Mouse (Mus musculus) spleen, adult 2 months (tissue): ENCODE results near the gene Btbd16. TPM values are rescaled to one million over a fixed set of nuclear protein-coding genes. Genes with fewer than 3 reads are reported as not detected.

ENCODE experiments used
- DNase-seq, 2 experiments: peaks; one replicate each; pipeline versions ENCODE4 v3.0.0 to v3.0.0-alpha.2; 2012 to 2021; ENCODE audit warnings: low spot score in 2 of 2, low read depth in 1 of 2
- H3K27ac ChIP-seq: fragments of 200-500 bp; 2 replicates; pipeline ENCODE4 v1.5.1; 2012; ENCODE audit warnings: low read length, inconsistent platforms; ENCODE audit not compliant: insufficient read depth
- H3K27me3 ChIP-seq: fragments of 200-500 bp; 2 replicates; pipeline ENCODE4 v1.6.1; 2012; ENCODE audit warnings: mild to moderate bottlenecking, moderate library complexity, low read length, inconsistent platforms; ENCODE audit not compliant: control insufficient read depth, insufficient read depth
- H3K36me3 ChIP-seq: fragments of 200-500 bp; 2 replicates; pipeline ENCODE4 v1.6.1; 2012; ENCODE audit warnings: mild to moderate bottlenecking, low read length, inconsistent platforms; ENCODE audit not compliant: control insufficient read depth, insufficient read depth
- H3K4me1 ChIP-seq: fragments of 200-500 bp; 2 replicates; pipeline ENCODE4 v1.6.1; 2011; ENCODE audit warnings: inconsistent platforms; ENCODE audit not compliant: control insufficient read depth, insufficient read depth, insufficient read length
- H3K4me3 ChIP-seq: fragments of 200-500 bp; 2 replicates; pipeline ENCODE4 v1.5.1; 2011; ENCODE audit warnings: mild to moderate bottlenecking, inconsistent platforms; ENCODE audit not compliant: insufficient read depth, insufficient read length; ENCODE audit errors: extremely low read depth
- CTCF ChIP-seq: fragments of 200-500 bp; IDR thresholded peaks from 2 replicates; pipeline ENCODE4 v1.5.1; 2011; ENCODE audit warnings: mild to moderate bottlenecking, inconsistent platforms; ENCODE audit not compliant: insufficient read depth, insufficient read length, insufficient replicate concordance; ENCODE audit errors: extremely low read depth
- POLR2A ChIP-seq: fragments of 200-500 bp; IDR thresholded peaks from 2 replicates; pipeline ENCODE4 v1.6.1; 2011; ENCODE audit warnings: low read depth, low read length, inconsistent platforms
- WGBS: fragments of 180-500 bp; shearing (Covaris S2); methylation state at CpG from one replicate; pipeline ENCODE4 v1.1.7; 2018; 5-methylcytosine and 5-hydroxymethylcytosine counted together
- polyA plus RNA-seq: library from polyadenylated mRNA; depleted of rRNA; stranded (reverse); fragments of >200 nt; gene quantifications from 2 replicates; pipeline ENCODE4 v1.2.3, GENCODE M21; 2012

Gene Btbd16
- polyA plus RNA-seq, 1 experiment: 0.20 TPM

DNA sequence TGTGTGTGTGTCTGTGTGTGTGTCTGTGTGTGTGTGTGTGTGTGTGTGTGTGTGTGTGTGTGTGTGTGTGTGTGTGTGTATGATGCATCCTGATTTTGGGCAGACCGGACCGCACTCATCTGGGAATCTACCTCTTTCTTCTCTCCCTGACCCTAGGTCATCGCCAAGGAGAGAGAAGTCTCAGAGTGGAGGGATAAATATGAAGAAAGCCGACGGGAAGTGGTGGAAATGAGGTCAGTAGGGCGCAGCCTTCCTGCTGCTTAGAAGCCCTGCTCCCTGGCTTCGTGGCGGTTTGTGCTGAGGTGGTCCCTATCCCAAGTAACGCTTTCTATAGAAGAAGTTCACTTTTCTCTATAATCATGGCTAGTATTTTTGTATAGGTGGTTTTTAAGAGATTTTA is 22.2 kb upstream of the Btbd16 start:
- H3K4me1 ChIP-seq: no peaks in the 10 kb centered on the region
- H3K36me3 ChIP-seq: no peaks in the 10 kb centered on the region
- H3K27ac ChIP-seq: no peak overlapping the region
- no peak for DNase-seq
- no peaks in the 10 kb centered on the region for H3K27me3 ChIP-seq
- WGBS: 87% methylated on average over 9 of the region's 9 CpGs
- TF ChIP-seq CTCF (no peak), POLR2A (no peak)
- H3K4me3 ChIP-seq: no peak overlapping the region

DNA sequence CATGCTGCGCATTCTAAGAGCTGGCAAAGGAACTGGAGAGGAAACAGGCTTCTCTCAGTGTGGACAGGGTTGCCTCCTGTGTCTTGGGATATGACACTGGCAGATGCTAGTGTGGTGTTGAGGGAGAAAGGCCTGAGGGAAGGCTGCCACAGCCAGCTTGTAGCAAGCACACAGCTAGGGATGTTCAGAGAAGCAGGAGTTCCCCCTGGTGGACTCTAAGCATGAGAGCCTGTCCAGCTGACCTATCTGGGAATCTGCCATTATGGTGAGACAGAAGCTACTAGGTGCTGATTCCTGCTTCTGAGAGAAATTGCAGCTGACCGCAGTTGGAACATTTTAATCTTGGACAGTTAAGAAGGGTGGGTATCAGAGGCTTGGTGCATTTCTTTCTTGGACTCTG is 19.1 kb upstream of the Btbd16 start:
- Histone ChIP-seq H3K27me3 (no peaks in the 10 kb centered on the region), H3K4me1 (no peaks in the 10 kb centered on the region), H3K27ac (no peak overlapping the region), H3K36me3 (no peaks in the 10 kb centered on the region), H3K4me3 (no peak overlapping the region)
- no peak for TF ChIP-seq CTCF
- no peak for TF ChIP-seq POLR2A
- no peak for DNase-seq
- 96% methylated on average over 2 of the region's 2 CpGs for WGBS

DNA sequence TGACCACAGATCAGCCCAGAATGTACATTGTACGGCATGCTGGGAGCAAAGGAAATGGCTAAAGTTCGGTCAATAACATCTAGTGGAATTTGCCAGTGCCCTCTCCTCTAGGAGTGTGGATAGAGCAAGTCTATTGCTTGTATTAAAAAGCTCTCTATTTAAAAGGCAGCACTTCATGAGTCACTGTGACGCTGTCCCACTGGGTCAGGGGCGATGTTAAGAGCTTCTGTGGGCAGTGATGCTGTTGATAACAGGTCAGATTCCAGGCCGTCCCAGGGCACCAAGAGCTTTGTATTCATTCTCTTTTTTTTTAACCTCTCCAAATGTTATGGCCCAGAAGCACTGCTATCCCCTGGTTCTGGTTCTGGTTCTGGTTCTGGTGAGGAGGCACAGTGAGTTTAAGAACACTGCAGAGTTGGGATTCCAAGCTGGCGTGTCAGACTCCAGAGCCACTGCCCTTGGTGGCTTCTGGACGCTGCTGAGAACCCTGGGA is 17.5 kb upstream of the Btbd16 start:
- Histone ChIP-seq H3K27ac (no peak overlapping the region), H3K27me3 (no peaks in the 10 kb centered on the region), H3K4me1 (no peaks in the 10 kb centered on the region), H3K4me3 (no peak overlapping the region), H3K36me3 (no peaks in the 10 kb centered on the region)
- 78% methylated on average over 7 of the region's 7 CpGs for WGBS
- no peak for TF ChIP-seq POLR2A
- TF ChIP-seq CTCF: no peak
- no peak for DNase-seq

DNA sequence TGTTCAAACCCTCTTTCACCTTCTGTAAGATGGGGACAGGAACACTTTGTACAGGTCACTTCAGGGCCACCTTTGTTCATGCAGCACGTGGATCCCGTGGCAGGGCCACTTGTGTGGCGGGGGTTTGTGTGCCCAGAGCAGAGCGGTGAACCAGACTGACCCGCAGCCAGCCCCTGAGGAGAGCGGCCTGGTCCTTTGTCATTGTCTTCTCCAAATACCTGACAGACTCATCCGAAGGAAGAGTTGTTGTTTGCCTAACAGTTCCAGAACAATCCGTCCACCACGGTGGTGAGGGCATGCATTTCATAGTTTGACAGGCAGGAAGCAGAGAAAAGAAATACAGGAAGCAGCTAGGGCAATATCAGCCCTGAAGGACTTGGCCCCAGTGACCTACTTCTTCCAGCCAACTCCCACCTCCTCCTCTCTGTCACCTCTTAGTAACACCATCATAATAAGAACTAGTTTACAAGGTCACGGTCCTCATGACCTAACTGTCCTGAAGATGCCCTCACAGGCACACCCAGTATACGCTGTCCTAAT is 16.5 kb upstream of the Btbd16 start:
- no peaks in the 10 kb centered on the region for H3K27me3 ChIP-seq
- no peak for DNase-seq
- no peaks in the 10 kb centered on the region for H3K36me3 ChIP-seq
- H3K4me1 ChIP-seq: no peaks in the 10 kb centered on the region
- TF ChIP-seq POLR2A: no peak
- no peak for TF ChIP-seq CTCF
- WGBS: 69% methylated on average over 11 of the region's 11 CpGs
- H3K4me3 ChIP-seq: no peak overlapping the region
- H3K27ac ChIP-seq: no peak overlapping the region

DNA sequence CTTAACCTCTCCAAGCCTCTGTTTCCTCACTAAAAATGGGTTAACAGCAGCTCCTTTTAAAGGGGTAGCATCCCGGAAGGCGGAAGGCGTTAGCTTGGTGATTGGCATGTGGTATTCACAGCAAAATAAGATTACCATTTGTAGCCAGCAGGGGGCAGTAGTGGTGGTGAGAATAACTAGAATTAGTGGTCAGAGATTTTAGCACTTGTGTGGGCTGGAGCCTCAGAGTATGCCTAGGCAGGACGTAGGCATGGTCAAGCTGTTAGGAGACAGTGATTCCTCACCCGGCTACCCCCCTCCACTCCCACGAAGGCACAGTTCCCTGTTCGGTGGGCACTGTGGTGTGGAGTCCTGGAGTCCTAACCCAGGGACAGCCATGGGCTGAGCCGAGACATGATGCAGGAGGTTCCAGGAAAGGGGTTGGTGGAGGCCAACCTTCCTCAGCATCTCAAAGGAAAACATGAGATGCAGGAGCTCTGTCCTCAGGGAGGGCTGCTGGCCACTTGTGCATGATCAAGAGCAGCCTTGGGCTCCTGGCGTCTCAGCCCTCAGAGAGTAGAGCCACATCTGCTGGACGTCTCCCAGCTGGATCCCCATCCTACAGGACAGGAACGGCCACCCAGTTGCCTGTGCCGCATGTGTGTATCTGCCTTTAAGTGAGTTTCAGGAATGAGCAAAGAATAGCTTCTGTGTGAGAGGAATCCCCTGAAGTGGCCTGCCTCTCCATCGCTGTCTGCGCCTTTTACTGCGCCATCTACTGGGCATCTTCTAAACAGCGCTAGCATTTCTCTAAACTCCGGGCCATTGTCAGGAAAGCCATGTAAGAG is 11.6 kb upstream of the Btbd16 start:
- no peaks in the 10 kb centered on the region for H3K27me3 ChIP-seq
- no peaks in the 10 kb centered on the region for H3K36me3 ChIP-seq
- no peak overlapping the region for H3K27ac ChIP-seq
- TF ChIP-seq CTCF: peak; percentile 61; the same call in 1 of the 2 replicates
- TF ChIP-seq POLR2A: no peak
- DNase-seq: peak; percentile 27 to 43
- H3K4me3 ChIP-seq: no peak overlapping the region
- WGBS: 44% methylated on average over 17 of the region's 17 CpGs
- H3K4me1 ChIP-seq: no peaks in the 10 kb centered on the region

DNA sequence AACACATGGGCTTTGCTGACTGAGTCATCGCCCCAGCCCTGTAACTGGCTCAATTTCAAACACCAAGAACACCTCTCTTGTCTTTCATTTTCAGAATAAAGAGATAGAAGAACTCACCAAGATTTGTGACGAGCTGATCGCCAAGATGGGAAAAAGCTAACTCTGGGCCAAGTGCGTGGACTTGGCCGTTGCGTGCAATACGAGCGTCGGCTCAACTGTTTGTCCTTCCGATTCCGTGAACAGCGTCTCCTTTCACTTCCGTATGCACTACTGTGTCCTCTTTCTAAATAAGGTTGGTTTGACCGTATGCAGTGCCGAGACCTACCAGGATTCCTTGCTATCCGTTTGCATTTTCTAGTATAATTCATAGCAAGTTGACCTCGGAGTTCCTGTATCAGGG is 9.7 kb upstream of the Btbd16 start:
- no peak for TF ChIP-seq POLR2A
- no peak for TF ChIP-seq CTCF
- Histone ChIP-seq H3K27me3 (no peaks in the 10 kb centered on the region), H3K4me1 (no peaks in the 10 kb centered on the region), H3K27ac (no peak overlapping the region), H3K4me3 (no peak overlapping the region), H3K36me3 (no peaks in the 10 kb centered on the region)
- WGBS: 94% methylated on average over 17 of the region's 17 CpGs
- DNase-seq: no peak
